Mouse (Mus musculus) lung, postnatal 0 days (tissue): Measurements from ENCODE around the gene Polr3e.

Experiments used
- CTCF ChIP-seq: IDR thresholded peaks from 2 replicates; pipeline ENCODE4 v1.5.1; 2016; ENCODE audit warnings: antibody characterized with exemption, mild to moderate bottlenecking
- EP300 ChIP-seq: IDR thresholded peaks from 2 replicates; pipeline ENCODE4 v1.6.1; 2016; ENCODE audit warnings: antibody characterized with exemption, mild to moderate bottlenecking, control low read depth

DNA sequence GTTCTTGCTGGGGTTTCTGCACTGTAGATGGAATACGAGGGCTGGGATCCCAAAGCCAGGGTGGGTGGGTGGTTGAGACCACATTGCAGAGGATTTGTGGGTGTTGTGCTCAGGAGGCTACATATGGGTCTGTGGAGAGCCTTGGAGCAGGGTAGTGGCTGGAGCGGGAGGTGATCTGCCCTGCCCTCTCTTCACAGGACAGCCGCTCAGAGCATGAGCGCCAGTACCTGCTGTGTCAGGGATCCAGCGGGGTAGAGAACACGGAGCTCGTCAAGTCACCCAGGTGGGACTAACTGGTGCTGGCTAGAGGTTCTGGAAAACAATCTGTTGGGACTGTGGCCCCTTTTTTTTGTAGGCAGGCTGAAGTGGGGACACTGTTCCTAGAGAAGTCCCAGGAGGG lies 15.6 kb downstream of the Polr3e start:
- no peak for TF ChIP-seq CTCF
- TF ChIP-seq EP300, result no peak
